Mouse (Mus musculus) CD4-positive helper T cell, adult 2 months (primary cell): ENCODE measurements around the gene Ccdc8.
A peak's percentile ranks its signal among the peaks of the same experiment; 100 is the strongest.

ENCODE experiments used
- DNase-seq: peaks from one replicate; pipeline ENCODE4 v3.0.0-alpha.2; 2012; ENCODE audit warnings: low read depth, missing footprints, low spot score

Ccdc8 gene

DNA sequence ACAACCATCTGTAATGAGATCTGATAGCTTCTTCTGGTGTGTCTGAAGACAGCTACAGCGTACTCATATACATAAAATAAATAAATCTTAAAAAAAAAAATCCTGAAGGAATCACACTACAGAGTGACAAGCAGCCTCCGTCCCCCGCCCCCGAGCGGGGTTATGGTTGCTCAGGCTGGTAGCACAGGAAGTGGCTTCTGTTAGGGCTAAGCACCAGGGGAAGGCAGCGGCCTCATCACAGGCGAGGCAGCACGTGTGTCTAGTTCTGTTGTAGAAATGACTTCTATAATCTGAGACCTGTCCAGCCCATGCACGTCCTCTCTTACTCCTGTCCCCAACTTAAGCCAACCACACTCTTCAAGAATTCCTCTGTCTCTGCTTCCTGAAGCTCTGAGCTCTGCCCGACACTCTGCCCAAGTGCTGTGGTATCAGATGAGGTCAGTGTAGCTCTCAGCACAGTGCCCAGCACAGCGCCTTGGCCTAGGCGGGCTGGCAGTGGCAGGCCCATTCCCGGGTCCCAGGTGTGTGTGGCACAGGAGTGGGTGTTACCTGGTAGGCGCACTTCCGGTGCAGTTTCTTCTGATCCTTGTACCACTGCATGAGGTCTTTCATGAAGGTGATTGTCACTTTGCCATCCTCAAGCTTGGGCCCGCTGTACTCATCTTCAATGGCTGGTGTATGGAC, 17.0 kb downstream of the Ccdc8 start:
- peak; percentile 60 for DNase-seq

DNA sequence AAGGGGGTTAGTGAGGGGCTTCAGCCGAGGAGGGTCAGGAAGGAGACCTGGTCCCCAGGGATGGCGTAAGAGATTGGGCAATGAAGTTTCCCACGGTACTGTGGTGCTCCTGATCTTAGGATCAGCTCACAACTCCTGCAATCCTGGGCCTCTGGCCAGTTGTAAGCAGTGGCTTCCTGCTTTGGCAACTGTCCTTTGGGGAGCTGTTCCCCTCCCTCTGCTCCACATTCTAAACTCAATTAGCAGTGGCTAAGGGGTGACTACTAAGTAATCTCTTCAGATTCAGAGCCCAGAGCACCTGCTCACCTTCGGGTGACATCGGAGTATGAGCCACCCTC, 17.5 kb downstream of the Ccdc8 start:
- no peak for DNase-seq

- DNase-seq: no peak
These were observed 19.5 kb downstream of the Ccdc8 start for GRCm38 (mm10) chr7:17011909-17012590.

- DNase-seq: no peak
These were observed 22.9 kb downstream of the Ccdc8 start for GRCm38 (mm10) chr7:17015381-17015780.

GRCm38 (mm10) chr7:17017036-17017435, 24.5 kb downstream of the Ccdc8 start:
- DNase-seq: no peak

GRCm38 (mm10) chr7:17017921-17018320, 25.4 kb downstream of the Ccdc8 start:
- DNase-seq: no peak

- DNase-seq: no peak
These were observed 27.1 kb downstream of the Ccdc8 start for GRCm38 (mm10) chr7:17019426-17020166.

DNA sequence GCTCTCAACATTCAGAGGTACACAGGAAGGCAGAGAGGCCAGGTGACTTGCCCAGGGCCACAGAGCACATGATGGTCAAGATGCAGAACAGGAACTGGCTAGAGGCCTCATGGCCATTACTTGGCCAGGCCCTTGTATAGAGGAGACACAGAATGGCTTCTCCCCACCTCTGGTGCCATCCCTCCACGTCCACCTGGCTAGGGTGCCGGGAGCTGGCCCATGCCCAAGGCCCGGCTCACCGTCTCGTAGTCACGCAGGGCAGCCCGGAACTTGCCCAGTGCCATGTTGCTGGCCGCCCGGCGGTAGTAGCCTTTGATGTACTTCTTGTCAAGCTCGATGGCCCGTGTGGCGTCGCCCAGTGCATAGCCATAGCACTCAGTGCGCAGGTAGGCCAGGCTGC, 29.7 kb downstream of the Ccdc8 start:
- DNase-seq: no peak

DNA sequence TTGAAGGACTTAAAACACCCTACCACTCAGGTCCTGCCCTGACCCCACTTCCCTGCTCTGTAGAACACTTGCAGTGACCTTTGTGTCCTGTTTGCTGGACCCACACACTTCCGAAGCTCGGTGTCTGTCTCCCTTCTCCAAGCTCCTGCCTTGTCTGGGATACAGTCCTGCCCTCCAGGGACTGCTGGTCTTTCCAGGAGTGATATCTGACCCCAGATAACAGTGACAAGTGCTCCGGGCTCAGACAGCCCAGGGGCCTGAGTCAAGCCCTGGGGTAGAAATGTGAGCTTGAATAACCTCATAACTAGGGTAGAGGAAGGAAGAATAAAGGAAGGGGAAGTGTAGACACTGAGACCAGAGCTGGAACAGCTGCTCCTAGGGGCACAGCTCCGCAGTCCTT, 31.2 kb downstream of the Ccdc8 start:
- DNase-seq: no peak

DNA sequence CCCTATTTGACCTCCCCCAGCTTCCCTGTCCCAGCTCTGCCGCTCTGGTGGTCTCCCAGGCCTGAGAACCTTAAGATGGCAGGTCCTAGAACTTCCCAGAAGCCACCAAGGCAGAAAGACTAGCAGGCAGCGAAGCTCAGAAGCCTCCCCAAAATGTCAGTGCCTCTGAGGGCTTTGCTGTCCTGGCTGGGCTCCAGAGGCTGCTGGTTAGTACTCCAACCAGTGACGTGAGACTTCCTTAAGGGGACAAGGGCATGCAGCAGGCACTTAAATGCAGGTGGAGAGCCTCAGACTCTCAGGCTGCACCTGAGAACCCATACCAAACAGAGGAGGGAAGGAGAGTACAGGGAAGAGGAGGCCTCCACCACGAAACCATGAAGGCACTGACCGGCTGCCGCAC, 31.6 kb downstream of the Ccdc8 start:
- DNase-seq: no peak

GRCm38 (mm10) chr7:17024814-17025504, 32.5 kb downstream of the Ccdc8 start:
- DNase-seq: peak; percentile 54

DNA sequence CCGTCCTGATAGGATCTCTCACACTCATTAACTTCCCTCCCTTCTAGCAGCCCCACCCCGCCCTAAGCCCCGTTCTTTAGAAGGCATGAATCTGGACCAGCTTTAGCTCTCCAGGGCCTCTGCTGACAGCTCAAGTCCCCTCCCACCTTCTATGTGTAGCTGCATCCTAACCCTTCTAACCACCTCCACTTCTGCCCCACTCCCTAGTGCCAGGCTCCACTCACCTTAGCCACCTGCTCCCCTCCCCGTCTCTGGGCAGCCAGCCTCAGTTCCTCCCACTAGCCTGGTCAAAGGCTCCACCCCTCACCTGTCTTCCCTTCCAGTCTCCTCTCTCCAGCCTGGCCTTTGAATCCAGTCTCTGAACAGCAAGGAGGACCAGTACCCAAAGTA, 33.0 kb downstream of the Ccdc8 start:
- peak; percentile 34 for DNase-seq

DNA sequence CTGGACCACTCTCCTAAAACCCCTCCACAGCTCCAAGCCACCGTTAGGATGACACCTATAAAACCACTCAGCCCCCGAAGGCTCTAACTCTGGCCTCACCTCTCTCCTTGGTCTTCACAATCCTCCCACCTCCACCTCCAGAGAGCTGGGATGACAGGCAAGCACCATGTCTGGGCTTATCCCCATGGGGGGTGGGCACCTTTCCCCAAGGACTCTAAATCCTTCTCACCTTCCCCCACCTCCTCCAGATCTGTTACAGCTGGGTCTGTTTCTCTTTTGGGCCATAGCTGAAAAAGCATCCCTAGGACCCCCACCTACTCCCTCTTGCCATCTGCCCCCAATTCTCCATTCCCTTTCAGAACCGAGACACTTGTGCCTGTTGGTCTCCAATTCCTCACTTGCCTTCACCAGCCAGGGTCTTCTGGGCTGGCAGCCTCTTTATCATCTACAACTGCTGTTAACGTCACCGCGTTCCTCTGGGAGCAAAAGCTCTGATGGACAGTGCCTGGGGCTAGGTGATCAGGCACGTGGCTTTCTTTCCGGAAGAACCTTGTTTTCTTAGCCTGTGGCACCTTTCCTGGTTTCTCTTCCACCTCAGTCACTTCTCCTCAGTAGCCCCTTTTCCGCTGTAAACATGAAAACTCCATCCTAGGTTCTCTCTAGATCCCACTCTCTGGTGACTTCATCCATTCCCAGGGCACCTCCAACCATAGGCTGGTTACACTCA, 33.6 kb downstream of the Ccdc8 start:
- no peak for DNase-seq

- DNase-seq: peak; percentile 79
These were observed 34.4 kb downstream of the Ccdc8 start for GRCm38 (mm10) chr7:17026710-17027587.

- peak; percentile 81 for DNase-seq
These were observed 35.3 kb downstream of the Ccdc8 start, which contains the start of gene Ppp5c for GRCm38 (mm10) chr7:17027588-17028343. Ppp5c (minus strand) TSS chr7:17027924.

- no peak for DNase-seq
These were observed 36.4 kb downstream of the Ccdc8 start for GRCm38 (mm10) chr7:17028923-17029322.

DNA sequence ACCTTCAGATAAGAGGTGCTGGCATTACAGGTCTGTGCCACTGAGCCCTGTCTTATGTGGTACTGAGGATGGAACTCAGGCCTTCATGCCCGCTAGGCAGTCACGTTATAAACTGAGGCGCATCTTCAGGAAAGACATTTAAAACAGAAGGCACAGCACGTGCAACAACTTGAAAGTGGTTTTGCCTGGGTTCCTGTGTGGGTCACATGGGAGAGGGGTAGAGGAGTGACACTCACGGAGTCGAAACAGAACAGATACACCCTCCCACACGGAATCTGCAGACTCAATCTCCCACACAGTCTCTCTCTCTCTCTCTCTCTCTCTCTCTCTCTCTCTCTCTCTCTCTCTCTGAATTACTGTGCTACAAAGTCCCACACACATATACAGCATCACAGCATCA, 37.7 kb downstream of the Ccdc8 start:
- peak; percentile 53 for DNase-seq

DNA sequence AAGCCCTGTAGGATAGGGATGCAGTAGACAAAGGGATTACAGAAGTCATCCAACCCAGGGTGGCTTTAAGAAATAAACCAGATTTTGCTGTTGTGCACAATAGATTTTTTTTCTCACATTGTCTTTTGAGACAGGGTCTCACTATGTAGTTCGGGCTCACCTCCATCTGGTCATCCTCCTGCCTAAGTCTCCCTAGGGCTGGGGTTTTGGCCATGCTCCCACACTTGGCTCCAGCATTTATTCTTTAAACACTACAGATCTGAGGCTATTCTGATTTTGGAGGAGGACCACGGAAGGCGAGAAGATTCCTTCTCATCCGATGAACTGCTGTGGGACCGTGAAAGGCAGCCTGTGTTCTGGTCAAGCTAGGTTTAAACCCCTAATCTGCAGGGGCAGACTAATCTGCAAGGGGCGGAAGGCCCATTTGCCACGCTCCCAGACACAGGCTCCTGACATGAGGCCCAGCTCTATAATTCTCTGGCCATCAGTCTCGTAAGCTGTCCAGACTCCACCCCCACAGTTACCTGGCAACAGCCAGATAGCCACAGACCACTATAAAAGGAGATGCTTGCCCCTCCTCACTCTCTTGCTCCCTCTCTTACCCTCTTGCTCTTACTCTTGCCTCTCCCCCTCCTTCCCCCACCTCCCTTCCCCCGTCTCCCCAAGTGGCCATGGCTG, 45.6 kb downstream of the Ccdc8 start:
- no peak for DNase-seq

DNA sequence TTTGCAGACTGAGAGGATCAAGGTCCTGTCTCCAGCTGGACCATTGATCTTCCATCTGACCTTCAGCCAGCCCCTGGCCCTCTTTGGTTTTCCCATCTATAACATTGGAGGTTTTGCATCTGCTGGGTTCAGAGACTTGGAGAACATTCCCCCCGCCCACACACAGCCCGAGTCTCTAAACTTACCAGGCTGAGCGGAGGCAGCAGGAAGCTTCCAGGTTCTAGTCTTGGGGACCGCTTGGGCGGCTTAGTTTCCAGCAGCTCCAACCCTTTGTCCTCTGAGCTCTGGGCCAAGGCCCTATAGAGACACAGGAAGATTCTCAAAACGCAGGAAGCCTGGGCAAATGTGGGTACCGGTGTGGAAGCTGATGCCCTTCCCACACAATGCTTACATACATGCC, 46.9 kb downstream of the Ccdc8 start:
- no peak for DNase-seq
